Mouse (Mus musculus) heart, adult 2 months (tissue): ENCODE data around the gene Chm.

Experiments
- CTCF ChIP-seq: fragments of 200-600 bp; IDR thresholded peaks from 2 replicates; pipeline ENCODE4 v1.8.1; 2022; ENCODE audit warnings: antibody characterized with exemption, mild to moderate bottlenecking, moderate library complexity
- POLR2A ChIP-seq: fragments of 200-500 bp; IDR thresholded peaks from 2 replicates; pipeline ENCODE4 v1.6.1; 2011; ENCODE audit warnings: mild to moderate bottlenecking, low read depth, low read length, control low read depth; ENCODE audit not compliant: insufficient read depth

DNA sequence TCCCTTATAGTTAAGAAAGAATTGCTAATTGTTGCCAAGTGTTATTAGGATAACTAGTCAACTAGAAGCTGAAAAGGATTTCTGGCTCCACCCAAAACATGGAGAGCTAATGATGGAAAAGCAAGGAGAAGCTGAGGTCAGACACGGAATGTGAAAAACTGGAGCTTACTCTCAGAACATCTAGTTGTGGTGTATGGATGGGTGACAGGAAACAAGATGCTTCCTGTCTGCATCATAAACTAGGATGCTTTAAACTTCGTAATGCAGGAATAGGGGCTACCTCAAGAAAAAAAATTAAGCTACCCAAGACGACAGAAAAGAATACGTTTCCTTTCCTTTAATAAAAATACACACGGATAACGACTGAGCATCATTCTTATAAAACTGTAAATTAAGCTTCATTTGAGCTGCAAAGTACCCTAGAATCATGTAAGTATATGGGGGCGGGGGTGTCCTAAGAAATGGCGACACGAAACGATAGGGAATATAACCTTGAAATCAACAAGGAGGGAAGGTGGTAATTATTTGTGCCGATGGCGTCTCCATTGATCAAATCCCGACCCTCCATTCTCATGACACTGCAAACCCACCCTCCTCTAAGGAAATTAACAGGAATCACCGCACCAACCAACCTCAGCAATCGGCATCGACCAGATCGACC lies 618 bp downstream of the Chm start:
- TF ChIP-seq POLR2A = no peak
- no peak for TF ChIP-seq CTCF
